Mouse (Mus musculus) kidney, adult 8-10 months (tissue): Measurements from ENCODE around the gene Pcnx4.
"Not testable (repeated sequence)": the region's sequence is repeated elsewhere in the genome, so short reads cannot be mapped to it uniquely, and the experiment has no call there.

Source experiments
- DNase-seq, 2 experiments: peaks; one replicate each; pipeline ENCODE4 v3.0.0; 2022

Pcnx4 gene

DNA sequence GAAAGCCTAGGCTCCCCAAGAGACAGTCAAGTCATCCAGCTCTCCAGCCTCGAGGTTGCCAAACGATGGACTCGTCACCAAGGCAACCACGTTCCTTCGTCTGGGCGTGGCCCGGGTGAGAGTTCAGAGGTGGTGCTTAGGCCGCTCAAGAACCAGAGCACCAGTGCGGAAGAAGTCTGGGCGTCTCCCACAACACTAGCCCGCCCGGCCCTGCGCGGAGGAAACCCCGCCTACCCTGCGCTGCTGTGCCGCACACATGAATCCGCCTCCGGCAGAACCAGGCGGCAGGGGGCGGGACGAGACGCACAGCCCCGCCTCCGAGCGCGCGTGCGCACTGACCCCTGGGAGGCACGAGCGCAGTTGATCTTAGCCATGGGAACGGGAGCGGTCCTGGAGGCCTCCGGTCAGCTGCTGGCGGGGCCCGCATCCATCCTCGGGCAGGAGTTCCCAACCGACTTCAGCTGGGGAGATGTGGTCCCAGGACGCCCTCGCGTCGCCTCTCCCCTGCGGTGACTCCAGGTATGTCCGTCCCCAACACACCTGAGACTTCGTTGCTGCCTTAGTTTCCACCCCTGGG is at the start of gene Pcnx4:
Gene Pcnx4, plus strand, starts transcription at position 363 of the 577 bp plus-strand sequence.
- DNase-seq = peak; percentile 97 to 98

DNA sequence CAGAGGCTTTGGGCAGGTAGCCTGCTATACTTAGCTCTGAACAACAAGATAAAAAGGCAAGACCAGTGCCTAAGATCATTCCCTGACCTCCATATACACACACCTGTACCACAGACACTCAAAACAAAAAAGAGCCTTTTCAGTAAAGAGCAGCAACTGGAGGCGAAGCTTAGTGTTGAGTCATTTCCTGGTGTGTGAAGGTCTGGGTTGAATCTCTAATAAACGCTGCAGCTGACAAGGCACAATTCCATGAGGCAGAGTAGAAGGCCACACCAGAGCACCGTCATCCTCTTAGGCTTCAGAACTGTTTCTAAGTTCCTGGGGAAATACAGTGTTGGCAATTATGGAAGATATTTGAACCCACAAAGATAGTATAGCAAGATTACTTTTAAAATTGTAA is 48.7 kb upstream of the Pcnx4 start:
- no peak for DNase-seq

DNA sequence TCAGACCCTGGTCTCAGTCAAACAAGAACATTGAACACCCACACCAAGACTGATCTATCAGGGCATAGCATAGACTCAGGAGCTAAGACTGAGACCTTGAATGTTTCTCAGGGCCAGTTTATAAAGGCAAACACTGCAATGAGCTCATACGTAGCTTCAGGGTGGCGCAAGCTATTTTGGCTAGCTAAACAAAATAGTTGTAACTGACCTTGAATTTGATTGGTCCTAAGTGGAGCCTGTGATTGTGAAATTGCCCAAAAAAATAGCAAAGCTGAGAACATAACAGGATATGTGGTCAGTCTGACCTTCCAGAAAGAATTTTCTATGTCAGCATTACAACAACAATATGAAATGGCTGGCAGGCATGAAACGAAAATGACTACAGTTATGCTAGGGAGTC is 46.2 kb upstream of the Pcnx4 start:
- DNase-seq = peak in 1 of 2 experiments; percentile 9

- no peak for DNase-seq
These were observed 45.0 kb upstream of the Pcnx4 start for GRCm38 (mm10) chr12:72491063-72491719.

DNA sequence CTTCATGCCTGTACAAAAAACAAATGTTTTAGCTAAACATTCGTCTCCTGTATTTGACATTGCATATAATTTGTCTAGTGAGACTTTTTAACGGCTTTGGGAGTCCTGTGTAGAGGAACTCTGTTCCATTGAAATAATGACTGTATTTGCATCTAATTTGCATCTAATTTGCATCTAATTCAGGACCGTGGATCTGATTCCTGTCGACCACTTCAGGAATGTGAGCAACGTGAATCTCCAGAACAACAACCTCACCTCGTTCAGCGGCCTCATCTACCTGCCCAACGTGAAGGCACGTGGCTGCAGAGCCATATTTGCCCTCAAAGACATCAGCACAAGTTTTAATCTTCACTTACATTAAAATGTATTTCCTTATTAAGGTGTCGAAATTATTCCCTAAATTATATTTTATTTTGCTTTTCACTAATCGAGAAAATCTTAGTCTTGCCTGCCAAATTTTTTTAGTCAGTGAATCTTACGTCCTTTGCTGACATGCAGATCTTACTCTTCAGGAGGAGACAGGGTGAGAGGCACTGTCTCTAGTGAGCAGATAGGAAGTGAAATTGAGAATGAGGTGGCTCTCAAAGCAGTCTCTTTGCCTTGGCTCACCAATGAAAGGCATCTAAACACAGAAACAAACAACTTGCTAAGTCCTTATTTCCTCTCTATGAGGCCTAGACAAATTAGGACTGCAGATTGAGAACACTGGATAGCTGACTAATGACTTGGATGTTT is 39.1 kb upstream of the Pcnx4 start:
- no peak for DNase-seq

GRCm38 (mm10) chr12:72509606-72510005 is 26.6 kb upstream of the Pcnx4 start:
- DNase-seq = no peak

DNA sequence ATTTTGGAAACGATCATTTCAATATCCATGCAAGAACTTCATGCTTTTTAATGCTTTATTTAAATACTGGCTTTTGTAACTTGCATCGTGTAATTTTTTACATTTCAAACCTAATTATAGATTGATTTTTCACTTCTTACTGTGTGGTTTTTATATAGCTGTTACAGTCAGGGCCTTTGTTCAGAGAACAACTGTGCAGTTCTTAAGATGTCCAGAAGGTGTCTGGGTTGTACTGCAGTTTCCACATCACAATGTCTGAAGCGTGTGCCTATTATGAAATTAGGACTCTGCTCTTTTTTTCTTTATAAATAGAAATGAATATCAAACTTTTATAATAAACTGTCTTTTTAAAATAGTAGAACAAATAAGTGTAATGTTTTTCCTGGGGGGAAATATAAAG is 20.7 kb upstream of the Pcnx4 start:
- no peak for DNase-seq

DNA sequence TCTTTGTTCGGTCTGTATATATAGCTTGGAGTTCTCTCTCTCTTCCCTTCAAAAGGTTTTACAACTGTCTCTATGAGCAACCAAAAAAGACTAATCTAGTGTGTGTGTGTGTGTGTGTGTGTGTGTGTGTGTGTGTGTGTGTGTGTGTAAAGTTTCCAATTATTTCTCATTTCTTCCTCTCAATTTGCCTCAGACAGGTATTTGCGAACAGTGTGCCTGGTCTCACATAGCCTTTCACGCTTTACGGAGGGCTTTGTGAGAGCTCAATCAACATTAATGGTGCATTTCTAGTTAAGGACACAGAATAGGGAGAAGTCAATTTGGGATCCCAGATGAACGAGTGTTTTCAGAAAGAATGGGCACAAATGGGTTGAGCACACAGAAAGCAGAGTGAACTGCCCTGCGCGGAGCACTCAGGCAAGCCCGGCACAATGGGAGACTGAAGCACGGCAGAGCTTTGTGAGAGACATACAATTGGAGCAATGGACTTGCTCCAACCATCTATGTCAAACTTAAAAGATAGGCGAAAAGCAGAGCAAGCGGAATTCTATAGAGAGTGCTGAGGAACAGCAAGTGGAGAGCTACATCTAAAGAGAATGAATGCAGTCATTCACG is 18.0 kb upstream of the Pcnx4 start:
- no peak for DNase-seq

- DNase-seq = no peak
These were observed 16.8 kb upstream of the Pcnx4 start for GRCm38 (mm10) chr12:72519352-72519751.

GRCm38 (mm10) chr12:72519855-72520254 is 16.3 kb upstream of the Pcnx4 start:
- no peak for DNase-seq

- DNase-seq = peak; percentile 11 to 12
These were observed 15.5 kb upstream of the Pcnx4 start for GRCm38 (mm10) chr12:72520645-72521044.

DNA sequence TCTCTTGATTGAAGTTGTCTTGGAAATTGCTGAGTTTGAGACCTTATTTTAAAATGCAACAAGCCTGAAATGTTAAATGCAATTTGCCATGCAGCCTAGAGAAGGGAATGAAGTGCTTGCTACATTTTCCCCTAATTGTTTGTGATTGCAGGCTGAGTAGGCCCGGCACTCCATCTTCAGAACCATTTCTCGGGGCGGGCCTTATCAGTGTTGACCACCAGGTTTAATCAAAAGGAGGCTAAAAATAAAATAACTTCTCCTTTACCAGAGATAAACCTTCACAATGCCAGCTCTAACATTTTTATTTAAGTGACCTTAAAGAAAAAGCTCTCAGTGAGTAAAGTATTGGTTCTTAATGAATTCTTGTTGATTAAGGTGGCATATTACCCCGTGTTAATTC is 10.6 kb upstream of the Pcnx4 start:
- DNase-seq = no peak

- no peak for DNase-seq
These were observed 3.9 kb upstream of the Pcnx4 start for GRCm38 (mm10) chr12:72532303-72532702.

DNA sequence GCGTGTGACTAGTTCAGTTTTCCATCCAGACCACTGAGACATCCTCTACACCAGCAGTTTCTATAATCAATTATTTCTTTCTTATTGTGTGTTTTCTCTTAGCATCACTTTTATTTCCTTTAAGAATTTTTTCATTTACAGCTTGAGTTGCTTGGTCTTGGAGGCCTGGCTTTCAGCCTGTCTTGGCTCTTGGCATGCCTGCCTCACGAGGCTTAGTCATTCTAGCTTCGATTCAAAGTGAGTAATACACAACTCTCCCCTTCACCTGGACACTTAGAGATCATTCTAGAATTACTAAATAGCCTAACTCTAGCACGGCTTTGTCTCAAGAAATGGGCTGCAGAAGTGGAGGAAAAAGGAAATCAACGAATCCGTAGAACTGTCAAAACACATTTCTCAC is 2.2 kb upstream of the Pcnx4 start:
- DNase-seq = no peak

DNA sequence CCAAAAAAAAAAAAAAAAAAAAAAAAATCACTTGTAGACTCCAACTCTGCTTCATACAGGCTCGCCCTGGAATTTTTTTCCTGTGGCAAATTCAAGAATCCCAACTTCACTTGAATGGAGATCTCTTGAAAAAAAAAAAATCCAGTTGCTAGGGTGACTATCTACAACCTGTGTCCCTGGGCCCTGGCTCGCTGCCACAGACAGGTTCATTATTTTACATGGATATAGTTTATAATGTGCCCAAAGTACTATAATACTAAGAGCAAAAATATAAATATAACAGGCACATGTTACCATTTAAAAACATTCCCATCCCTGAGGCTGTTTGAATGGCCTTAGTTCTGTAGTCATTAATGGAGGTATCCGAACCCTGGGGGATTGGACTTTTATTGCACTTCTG is 584 bp upstream of the Pcnx4 start:
- DNase-seq = no peak

DNA sequence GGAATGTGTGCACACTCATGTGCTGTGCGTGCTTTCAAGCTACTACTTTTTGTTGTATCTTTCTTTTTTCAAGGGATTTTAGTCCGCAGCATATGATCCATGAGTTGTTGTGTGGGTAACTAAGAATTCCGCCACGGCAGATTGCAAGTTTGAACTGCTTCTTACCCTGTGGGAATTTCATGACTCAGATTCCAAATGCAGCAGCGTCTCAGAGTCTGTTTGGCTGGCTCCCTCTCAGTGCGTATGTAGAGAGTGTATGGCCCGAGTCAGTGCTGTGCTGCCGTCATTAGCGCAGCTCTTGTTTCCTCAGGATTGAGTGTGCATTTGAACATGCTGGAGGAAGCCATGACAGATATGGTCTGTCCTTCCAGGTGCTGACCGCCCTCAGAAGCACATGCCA is 2.4 kb downstream of the Pcnx4 start:
- DNase-seq = no peak

GRCm38 (mm10) chr12:72554347-72554746 is 18.2 kb downstream of the Pcnx4 start:
- DNase-seq = no peak

- DNase-seq = no peak
These were observed 28.2 kb downstream of the Pcnx4 start for GRCm38 (mm10) chr12:72564281-72564795.

DNA sequence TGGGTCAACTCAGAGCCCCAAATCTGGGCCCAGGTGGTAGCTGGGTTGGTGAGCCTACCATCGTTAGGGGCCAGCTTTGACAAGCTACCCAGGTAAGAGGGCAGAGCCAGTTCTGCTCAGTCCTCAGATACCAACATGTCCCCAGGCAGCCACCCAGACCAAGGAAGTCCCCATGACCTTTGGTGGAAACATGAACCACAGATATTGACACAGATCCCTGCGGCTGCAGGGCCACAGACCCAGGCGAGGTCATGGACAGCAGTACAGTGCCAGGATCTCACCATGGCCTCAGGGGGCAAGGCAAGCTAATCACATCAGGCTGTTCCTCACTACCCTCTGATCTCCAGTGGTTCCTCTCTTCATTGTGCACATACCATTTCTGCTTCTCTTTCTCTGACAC is 45.8 kb downstream of the Pcnx4 start:
- DNase-seq = no peak

GRCm38 (mm10) chr12:72583099-72583498 is 46.9 kb downstream of the Pcnx4 start:
- no peak for DNase-seq

- DNase-seq = no peak
These were observed 49.2 kb downstream of the Pcnx4 start for GRCm38 (mm10) chr12:72585339-72585738.

GRCm38 (mm10) chr12:72592991-72593390 is 56.8 kb downstream of the Pcnx4 start:
- no peak for DNase-seq

GRCm38 (mm10) chr12:72594001-72594400 is 57.8 kb downstream of the Pcnx4 start:
- no peak for DNase-seq

- DNase-seq = not testable (repeated sequence)
These were observed 62.5 kb downstream of the Pcnx4 start for GRCm38 (mm10) chr12:72598731-72599130.
